Comparison of ENCODE assay signal across 20 mouse cellular contexts in the genomic region with DNA sequence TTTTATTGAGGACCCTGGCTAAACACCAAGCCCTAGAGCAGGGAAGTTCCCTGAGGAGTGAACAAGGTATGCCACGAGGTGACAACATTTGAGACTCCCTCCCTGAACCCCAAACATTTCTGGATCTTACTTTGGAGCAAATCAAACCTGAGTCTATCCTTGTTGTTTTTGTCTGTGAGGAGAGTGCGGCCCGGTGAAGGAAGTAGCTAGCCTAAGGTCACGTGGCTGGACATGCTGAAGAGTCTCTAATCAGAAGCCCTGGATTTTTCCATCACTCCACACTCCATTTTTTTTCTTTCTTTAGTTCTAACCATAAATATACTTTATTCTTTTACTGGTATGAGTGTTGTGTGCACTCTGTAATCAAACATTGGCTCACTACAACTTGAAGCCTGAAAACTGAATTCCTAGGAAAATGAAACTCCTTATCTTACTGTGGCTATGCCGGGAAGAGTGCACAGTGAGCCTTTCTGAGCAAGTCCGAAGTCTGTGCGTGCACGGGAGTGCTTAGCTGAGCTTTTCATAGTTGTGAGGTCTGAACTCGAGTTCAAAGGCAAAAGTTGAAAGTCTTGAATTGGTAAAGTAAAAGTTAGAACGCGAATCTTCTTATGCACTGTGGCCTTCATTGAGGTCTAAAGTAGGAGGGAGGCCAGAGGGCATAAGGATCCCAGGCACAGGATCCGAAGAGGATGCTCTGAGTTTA. TPM values are rescaled to one million over a fixed set of nuclear protein-coding genes. Genes with fewer than 3 reads are reported as not detected.
DNase-seq lines count a peak whose midpoint lies in the region; ATAC-seq and TF ChIP-seq lines count a peak whose summit lies in the region.
"Had no signal": no experiment of that assay in that cellular context is flagged by ENCODE, and none has a peak within 500 bp of the region (broad histone marks: within the 10 kb centered on the region; RNA-seq: fewer than 3 reads in every experiment).

No protein-coding gene starts in this region.

- H3K4me2 ChIP-seq in heart, postnatal 0 days (ENCODE audit: low read depth, low read length), result no peak overlapping the region
- H3K4me2 ChIP-seq in liver, embryonic 16.5 days (ENCODE audit: low read depth, low read length), result no peak overlapping the region
- H3K4me2 ChIP-seq: embryonic facial prominence, embryonic 12.5 days; hindbrain, embryonic 15.5 days had no signal

- DNase-seq in heart, postnatal 0 days (ENCODE audit: low spot score), result no peak
- no peak for DNase-seq in heart, adult 2 months
- no peak for DNase-seq in testis, postnatal 14 days (ENCODE audit: low spot score)
- no peak for DNase-seq in left cerebral cortex, postnatal 14 days (ENCODE audit: low spot score in 2 of 2)
- DNase-seq in ovary, postnatal 10 days (ENCODE audit: low spot score), result no peak
- DNase-seq in cerebellum, postnatal 36 days, result no peak
- DNase-seq: adrenal gland, adult 8-10 months; cerebellum, adult 11-12 months; cerebellum, postnatal 25 days; heart, adult 18-20 months; layer of hippocampus, postnatal 36 days; left cerebral cortex, postnatal 4 days; lung, postnatal 36 days; thymus, postnatal 4 days had no signal

- TF ChIP-seq CTCF in heart, postnatal 0 days (IDR thresholded peaks at IDR 0.05; ENCODE audit: low read depth), result no peak
- TF ChIP-seq CTCF in heart, adult 2 months (IDR thresholded peaks at IDR 0.05), result no peak
- no peak for TF ChIP-seq CTCF in testis, adult 2 months (IDR thresholded peaks at IDR 0.05; ENCODE audit: control insufficient read depth, insufficient read depth, insufficient replicate concordance, low read depth, low read length)

- no peak overlapping the region for H3K4me3 ChIP-seq in heart, postnatal 0 days (ENCODE audit: low read depth, low read length)
- no peak overlapping the region for H3K4me3 ChIP-seq in heart, adult 2 months
- no peak overlapping the region for H3K4me3 ChIP-seq in testis, adult 2 months (ENCODE audit: control insufficient read depth, low read depth, low read length)
- H3K4me3 ChIP-seq in liver, embryonic 16.5 days (ENCODE audit: low read depth, low read length), result no peak overlapping the region
- H3K4me3 ChIP-seq: embryonic facial prominence, embryonic 12.5 days; hindbrain, embryonic 15.5 days had no signal

- peak overlapping the region; percentile 43; the same call in 1 of the 2 replicates for H3K27ac ChIP-seq in heart, postnatal 0 days (ENCODE audit: low read depth)
- H3K27ac ChIP-seq in heart, adult 2 months, result no peak overlapping the region
- 0 out of 2 replicates have a peak overlapping the region, but pooled peaks have one; percentile 29 for H3K27ac ChIP-seq in testis, adult 2 months (ENCODE audit: control insufficient read depth, insufficient read depth, low read depth, low read length)
- peak overlapping the region; percentile 41; the same call in 1 of the 2 replicates for H3K27ac ChIP-seq in liver, embryonic 16.5 days (ENCODE audit: low read length)
- H3K27ac ChIP-seq: embryonic facial prominence, embryonic 12.5 days; hindbrain, embryonic 15.5 days; liver, embryonic 14.5 days had no signal

- H3K9ac ChIP-seq in heart, postnatal 0 days (replicated peaks; ENCODE audit: low read depth, low read length), result no peak overlapping the region
- no peak overlapping the region for H3K9ac ChIP-seq in heart, adult 2 months (ENCODE audit: low read depth, low read length)
- no peak overlapping the region for H3K9ac ChIP-seq in liver, embryonic 16.5 days (ENCODE audit: low read depth, low read length)
- H3K9ac ChIP-seq: embryonic facial prominence, embryonic 12.5 days; hindbrain, embryonic 15.5 days; liver, embryonic 14.5 days had no signal

- H3K9me3 ChIP-seq in heart, postnatal 0 days (replicated peaks; ENCODE audit: control insufficient read depth, low read length), result no peaks in the 10 kb centered on the region
- H3K9me3 ChIP-seq in liver, embryonic 16.5 days (replicated peaks; ENCODE audit: control insufficient read depth, low read length), result no peaks in the 10 kb centered on the region
- H3K9me3 ChIP-seq: embryonic facial prominence, embryonic 12.5 days; hindbrain, embryonic 15.5 days had no signal

- no peaks in the 10 kb centered on the region for H3K36me3 ChIP-seq in heart, postnatal 0 days (replicated peaks; ENCODE audit: control insufficient read depth, insufficient read depth, low read length)
- no peaks in the 10 kb centered on the region for H3K36me3 ChIP-seq in heart, adult 2 months (ENCODE audit: control insufficient read depth, insufficient read depth, low read length)
- no peaks in the 10 kb centered on the region for H3K36me3 ChIP-seq in testis, adult 2 months (ENCODE audit: control insufficient read depth, insufficient read depth, low read length)
- no peaks in the 10 kb centered on the region for H3K36me3 ChIP-seq in liver, embryonic 16.5 days (ENCODE audit: control insufficient read depth, insufficient read depth)
- H3K36me3 ChIP-seq: embryonic facial prominence, embryonic 12.5 days; hindbrain, embryonic 15.5 days had no signal

- intact Hi-C loops in heart, adult 2 months (cut with DNase I), result no loop called here
- intact Hi-C loops in left cerebral cortex, postnatal 14 days (cut with DNase I), result no loop called here

- ATAC-seq in heart, postnatal 0 days (ENCODE audit: insufficient read depth, low read depth), result no peak
- ATAC-seq in liver, embryonic 16.5 days (ENCODE audit: low read depth), result no peak

- H3K4me1 ChIP-seq in heart, postnatal 0 days (ENCODE audit: control insufficient read depth, insufficient read depth), result no peaks in the 10 kb centered on the region
- H3K4me1 ChIP-seq in heart, adult 2 months (ENCODE audit: control insufficient read depth, insufficient read depth, low read length), result peaks cover 2% of the 10 kb centered on the region
- no peaks in the 10 kb centered on the region for H3K4me1 ChIP-seq in testis, adult 2 months (ENCODE audit: control insufficient read depth, insufficient read depth, low read length)
- peaks cover 2% of the 10 kb centered on the region for H3K4me1 ChIP-seq in liver, embryonic 16.5 days (ENCODE audit: control insufficient read depth, low read depth, low read length)
- H3K4me1 ChIP-seq: embryonic facial prominence, embryonic 12.5 days; hindbrain, embryonic 15.5 days had no signal

- H3K79me2 ChIP-seq in heart, adult 2 months (replicated peaks; ENCODE audit: control insufficient read depth, insufficient read depth, low read length), result no peaks in the 10 kb centered on the region

- 74% methylated on average over 12 of the region's 12 CpGs for WGBS in heart, postnatal 0 days
- WGBS in heart, adult 2 months, result 71% methylated on average over 12 of the region's 12 CpGs
- 66% methylated on average over 12 of the region's 12 CpGs for WGBS in liver, embryonic 16.5 days (ENCODE audit: insufficient replicate concordance)

- no peaks in the 10 kb centered on the region for H3K27me3 ChIP-seq in heart, postnatal 0 days (ENCODE audit: control insufficient read depth, insufficient read depth, low read length)
- no peaks in the 10 kb centered on the region for H3K27me3 ChIP-seq in heart, adult 2 months (ENCODE audit: control insufficient read depth, insufficient read depth, low read length)
- H3K27me3 ChIP-seq in testis, adult 2 months (ENCODE audit: control insufficient read depth, insufficient read depth, low read length), result no peaks in the 10 kb centered on the region
- H3K27me3 ChIP-seq in liver, embryonic 16.5 days (ENCODE audit: control insufficient read depth, insufficient read depth, low read depth, low read length), result no peaks in the 10 kb centered on the region
- H3K27me3 ChIP-seq: CH12.LX; embryonic facial prominence, embryonic 12.5 days; hindbrain, embryonic 15.5 days had no signal

- TF ChIP-seq POLR2A in heart, adult 2 months (IDR thresholded peaks at IDR 0.05; ENCODE audit: insufficient read depth, low read depth, low read length), result no peak
- no peak for TF ChIP-seq POLR2A in testis, adult 2 months (IDR thresholded peaks at IDR 0.05; ENCODE audit: control insufficient read depth, low read depth, low read length)

- no peak for TF ChIP-seq EP300 in heart, postnatal 0 days (IDR thresholded peaks at IDR 0.05; ENCODE audit: low read depth)
- no peak for TF ChIP-seq EP300 in heart, adult 2 months (IDR thresholded peaks at IDR 0.05; ENCODE audit: insufficient read depth, low read depth, low read length)

RNA-seq across cellular contexts. Expression of a gene that starts 41.3 kb away (rescaled TPM):
- 149 and 175 TPM in 2 replicates for total RNA-seq in heart, postnatal 0 days (2014; rRNA removed; ENCODE audit: low replicate concordance)
- polyA plus RNA-seq in heart, postnatal 0 days (2015; fragmentation: Nextera tagmentation; extraction: Ambion mirVana), result 308 TPM in 2 replicates
- 100 to 1,000 TPM; 328 to 391 TPM for total RNA-seq in heart, adult 2 months (2021)
- 136 and 178 TPM in 2 replicates for polyA plus RNA-seq in heart, adult 2 months (2012; rRNA removed)
- polyA plus RNA-seq in testis, adult 2 months (2012; rRNA removed), result 11.9 and 15.8 TPM in 2 replicates
- polyA plus RNA-seq in liver, embryonic 16.5 days (2015; fragmentation: Nextera tagmentation; extraction: Ambion mirVana), result 17.7 and 20.3 TPM in 2 replicates
- total RNA-seq in left cerebral cortex, postnatal 14 days (2021), result 1,000 to 10,000 TPM; 1,826 to 1,842 TPM
